Mouse (Mus musculus): ENCODE measurements around the gene Thrb. TPM values are rescaled to one million over a fixed set of nuclear protein-coding genes. Genes with fewer than 3 reads are reported as not detected.

Gene Thrb
- total and polyA plus RNA-seq, 3 experiments = not detected

GRCm38 (mm10) chr14:17822754-17823153 lies 162.7 kb downstream of the Thrb start:
- Histone ChIP-seq H3K4me1 (ENCODE audit: control insufficient read depth in 1 of 2, insufficient read depth in 2 of 2, low read length in 2 of 2) (no peaks in the 10 kb centered on the region), H3K79me2 (ENCODE audit: control insufficient read depth, insufficient read depth, low read length, poor library complexity) (no peaks in the 10 kb centered on the region), H3K36me3 (ENCODE audit: control insufficient read depth in 1 of 2, insufficient read depth in 2 of 2, low read length in 2 of 2) (no peaks in the 10 kb centered on the region), H3K9me3 (replicated peaks; ENCODE audit: insufficient read depth, low read length) (no peaks in the 10 kb centered on the region), H3K27me3 (ENCODE audit: control insufficient read depth in 1 of 2, insufficient read depth in 2 of 2, low read length in 2 of 2) (no peaks in the 10 kb centered on the region), H3K27ac (ENCODE audit: control insufficient read depth, low read depth, low read length) (no peak overlapping the region), H3K4me3 (ENCODE audit: control insufficient read depth in 1 of 2, insufficient read depth in 1 of 2, low read depth in 2 of 2, low read length in 2 of 2) (no peak overlapping the region), H3K9ac (ENCODE audit: control insufficient read depth, low read depth, low read length, poor library complexity, severe bottlenecking) (no peak overlapping the region)
- no peak for DNase-seq (ENCODE audit: low read depth, low spot score)
- TF ChIP-seq ETS1 (IDR thresholded peaks at IDR 0.05; ENCODE audit: low read depth, low read length) (no peak), RCOR1 (IDR thresholded peaks at IDR 0.05; ENCODE audit: low read depth, low read length) (no peak), ZKSCAN1 (IDR thresholded peaks at IDR 0.05; ENCODE audit: low read depth, low read length) (no peak), POLR2AphosphoS2 (IDR thresholded peaks at IDR 0.05; ENCODE audit: low read length) (no peak), MYB (IDR thresholded peaks at IDR 0.05; ENCODE audit: low read depth, low read length) (no peak), ZNF384 (IDR thresholded peaks at IDR 0.05; ENCODE audit: low read depth, low read length) (no peak), KAT2A (conservative IDR thresholded peaks at IDR 0.05; ENCODE audit: low read depth, low read length) (no peak), ZC3H11A (IDR thresholded peaks at IDR 0.05; ENCODE audit: low read depth, low read length) (no peak), ELF1 (IDR thresholded peaks at IDR 0.05; ENCODE audit: low read depth, low read length) (no peak), MEF2A (IDR thresholded peaks at IDR 0.05; ENCODE audit: extremely low read depth, insufficient replicate concordance, low read depth, low read length, poor library complexity, severe bottlenecking) (no peak), GATA1 (IDR thresholded peaks at IDR 0.05; ENCODE audit: low read depth, low read length) (no peak), SIN3A (IDR thresholded peaks at IDR 0.05; ENCODE audit: low read length) (no peak), ZMIZ1 (IDR thresholded peaks at IDR 0.05; ENCODE audit: low read depth, low read length) (no peak)

GRCm38 (mm10) chr14:17827401-17827800 lies 167.3 kb downstream of the Thrb start:
- no peak for DNase-seq (ENCODE audit: low read depth, low spot score)
- H3K36me3 ChIP-seq (ENCODE audit: control insufficient read depth in 1 of 2, insufficient read depth in 2 of 2, low read length in 2 of 2) = no peaks in the 10 kb centered on the region
- no peaks in the 10 kb centered on the region for H3K9me3 ChIP-seq (replicated peaks; ENCODE audit: insufficient read depth, low read length)
- H3K27me3 ChIP-seq (ENCODE audit: control insufficient read depth in 1 of 2, insufficient read depth in 2 of 2, low read length in 2 of 2) = no peaks in the 10 kb centered on the region
- no peak overlapping the region for H3K9ac ChIP-seq (ENCODE audit: control insufficient read depth, low read depth, low read length, poor library complexity, severe bottlenecking)
- no peaks in the 10 kb centered on the region for H3K4me1 ChIP-seq (ENCODE audit: control insufficient read depth in 1 of 2, insufficient read depth in 2 of 2, low read length in 2 of 2)
- TF ChIP-seq UBTF (IDR thresholded peaks at IDR 0.05; ENCODE audit: borderline replicate concordance, insufficient read depth, low read depth, low read length) (no peak), KAT2A (conservative IDR thresholded peaks at IDR 0.05; ENCODE audit: low read depth, low read length) (no peak), NRF1 (IDR thresholded peaks at IDR 0.05; ENCODE audit: insufficient read depth, low read depth, low read length, poor library complexity, severe bottlenecking) (no peak), MXI1 (IDR thresholded peaks at IDR 0.05; ENCODE audit: low read depth, low read length) (no peak)
- H3K4me3 ChIP-seq (ENCODE audit: control insufficient read depth in 1 of 2, insufficient read depth in 1 of 2, low read depth in 2 of 2, low read length in 2 of 2) = no peak overlapping the region
- H3K79me2 ChIP-seq (ENCODE audit: control insufficient read depth, insufficient read depth, low read length, poor library complexity) = no peaks in the 10 kb centered on the region
- no peak overlapping the region for H3K27ac ChIP-seq (ENCODE audit: control insufficient read depth, low read depth, low read length)
